Mouse (Mus musculus): ENCODE results near the gene Tlr7. TPM values are rescaled to one million over a fixed set of nuclear protein-coding genes. Genes with fewer than 3 reads are reported as not detected.

The Tlr7 gene
- polyA plus RNA-seq, 1 experiment from 2014 or later = 0.33 TPM

GRCm38 (mm10) chrX:167263530-167263929 lies 66.8 kb downstream of the Tlr7 start:
- no peak overlapping the region for H3K27ac ChIP-seq (ENCODE audit: low read length)
- no peaks in the 10 kb centered on the region for H3K4me1 ChIP-seq (ENCODE audit: control insufficient read depth, insufficient read depth, low read length)
- 88% methylated on average over 4 of the region's 4 CpGs for WGBS
- H3K4me2 ChIP-seq (ENCODE audit: low read length) = no peak overlapping the region
- no peak overlapping the region for H3K9ac ChIP-seq (ENCODE audit: low read depth, low read length)
- no peak for ATAC-seq
- H3K4me3 ChIP-seq (ENCODE audit: low read depth, low read length) = no peak overlapping the region
- H3K36me3 ChIP-seq (ENCODE audit: control insufficient read depth, insufficient read depth, low read length) = no peaks in the 10 kb centered on the region
- H3K27me3 ChIP-seq (ENCODE audit: control insufficient read depth, insufficient read depth, low read depth, low read length) = peaks cover 3% of the 10 kb centered on the region
- no peaks in the 10 kb centered on the region for H3K9me3 ChIP-seq (replicated peaks; ENCODE audit: control insufficient read depth, low read length, poor library complexity, severe bottlenecking)

Other genes with a start within 250 kb of the Tlr7 start
- 4,447 and 4,880 TPM in 2 replicates for gene Tmsb4x, start 121.2 kb downstream of the Tlr7 start, polyA plus RNA-seq (2015; fragmentation: Nextera tagmentation; extraction: Ambion mirVana)
- 0.06 TPM in 1 of 2 replicates, not detected in the other for gene Tlr8, start 66.2 kb downstream of the Tlr7 start, polyA plus RNA-seq (2015; fragmentation: Nextera tagmentation; extraction: Ambion mirVana)
- 7.9 and 8.3 TPM in 2 replicates for gene Prps2, start 52.2 kb upstream of the Tlr7 start, polyA plus RNA-seq (2015; fragmentation: Nextera tagmentation; extraction: Ambion mirVana)

All from midbrain, embryonic 16.5 days (tissue).